Mouse (Mus musculus) natural killer cell, adult 2 months (primary cell): ENCODE measurements around the gene Tbc1d1.

Source experiments
- DNase-seq, 2 experiments: peaks; one replicate each; pipeline ENCODE4 v3.0.0; 2022; ENCODE audit warnings: low spot score in 2 of 2

Tbc1d1 gene

GRCm38 (mm10) chr5:64382451-64383057, 226.4 kb downstream of the Tbc1d1 start:
- peak; percentile 77 for DNase-seq

DNA sequence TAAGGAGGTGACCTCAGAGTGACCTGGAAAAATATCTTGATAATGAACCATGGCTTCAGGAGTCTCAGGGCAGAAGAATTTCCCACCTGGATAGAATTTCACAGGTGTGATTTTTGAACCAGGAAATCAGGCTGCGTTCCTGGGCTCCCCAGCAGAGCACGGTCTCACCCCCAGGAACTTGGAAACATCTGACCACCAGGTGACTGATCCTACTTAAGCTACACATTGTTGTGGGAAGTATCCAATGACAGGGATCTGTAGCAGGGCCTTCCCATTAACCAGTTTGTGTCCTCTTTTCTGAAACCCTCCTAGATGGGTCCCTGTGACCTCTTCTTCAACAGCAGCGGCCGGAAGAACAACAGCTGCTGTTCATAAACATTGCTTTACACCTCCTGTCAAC, 227.1 kb downstream of the Tbc1d1 start:
- no peak for DNase-seq

- no peak for DNase-seq
Observed at GRCm38 (mm10) chr5:64384546-64384945, 228.4 kb downstream of the Tbc1d1 start.

- peak in 1 of 2 experiments; percentile 36 for DNase-seq
Observed at GRCm38 (mm10) chr5:64386996-64387395, 230.9 kb downstream of the Tbc1d1 start.

DNA sequence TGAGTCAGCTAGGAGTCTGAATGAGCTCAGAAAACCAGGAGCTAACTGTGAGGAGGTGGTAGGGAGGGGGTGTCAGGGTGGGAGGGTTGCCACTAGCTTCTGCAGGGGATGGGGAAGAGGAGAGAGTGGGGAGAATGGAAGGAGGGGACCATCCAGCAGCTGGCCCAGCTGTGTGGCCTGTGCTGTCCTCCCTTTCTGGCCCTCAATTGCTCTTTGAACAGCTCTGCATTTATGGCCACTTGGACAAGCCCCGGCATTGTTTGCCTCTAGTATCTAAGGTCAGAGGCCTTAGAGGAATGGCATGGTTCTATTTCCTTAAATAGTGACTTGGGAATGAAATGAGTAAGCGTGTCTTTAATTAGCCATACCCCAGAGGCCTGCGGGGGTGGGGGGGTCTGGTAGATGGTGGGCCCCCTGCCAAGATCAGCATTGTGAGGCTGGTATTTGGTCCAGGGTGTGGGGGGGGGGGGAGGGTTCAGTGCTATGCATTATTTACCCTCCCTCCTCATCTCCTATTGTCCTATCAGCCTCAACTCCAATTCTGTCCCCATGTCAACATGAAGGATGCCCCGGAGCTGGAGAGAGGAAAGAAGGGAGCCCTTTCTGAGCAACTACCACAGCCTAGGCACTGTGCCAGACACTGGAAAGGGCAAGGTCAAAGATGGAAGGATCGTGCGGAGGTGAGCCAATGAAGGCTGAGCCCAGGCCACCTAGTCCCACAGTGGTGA, 233.3 kb downstream of the Tbc1d1 start:
- DNase-seq: no peak

DNA sequence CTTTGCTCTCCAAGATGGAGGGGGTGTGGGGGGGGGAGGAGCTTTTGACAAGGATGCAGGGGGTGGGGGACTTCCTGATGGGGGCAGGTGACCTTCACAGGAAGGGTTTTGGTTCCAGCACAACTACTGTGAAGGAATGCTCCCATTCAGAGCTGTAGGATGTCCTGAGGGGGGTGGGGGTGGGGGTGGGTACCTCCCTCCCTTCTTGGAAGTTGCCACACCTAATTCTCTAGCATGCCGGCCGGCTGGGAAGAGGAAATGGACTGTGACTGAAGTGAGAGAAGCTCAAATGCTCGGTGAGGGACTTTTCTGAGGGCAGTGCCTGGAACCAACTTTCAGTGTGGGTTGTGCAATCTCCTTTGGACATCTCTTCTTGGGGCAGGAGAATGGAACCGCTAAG, 235.2 kb downstream of the Tbc1d1 start:
- DNase-seq: no peak

GRCm38 (mm10) chr5:64392426-64393020, 236.4 kb downstream of the Tbc1d1 start:
- no peak for DNase-seq

GRCm38 (mm10) chr5:64393530-64393929, 237.4 kb downstream of the Tbc1d1 start:
- no peak for DNase-seq

DNA sequence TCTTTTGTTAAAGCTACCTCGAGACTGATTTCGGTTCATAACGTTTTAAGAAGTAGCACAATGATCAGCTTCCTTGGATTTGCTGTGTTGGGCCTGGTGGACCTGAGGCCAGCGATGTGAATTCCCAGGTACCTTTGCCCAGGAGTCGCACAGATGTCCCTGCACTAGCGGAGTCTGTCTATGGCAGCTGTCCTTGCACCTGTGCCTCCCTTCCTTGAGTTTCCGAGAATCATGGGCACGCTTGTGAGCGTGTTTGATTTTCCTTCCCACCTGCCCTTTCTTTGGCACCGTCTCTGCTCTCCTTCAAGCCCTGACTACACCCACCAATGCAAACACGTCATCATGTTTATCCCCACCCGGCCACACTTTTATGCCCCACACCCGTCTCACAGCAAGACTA, 242.1 kb downstream of the Tbc1d1 start:
- DNase-seq: no peak

GRCm38 (mm10) chr5:64400742-64401141, 244.6 kb downstream of the Tbc1d1 start:
- no peak for DNase-seq
